Mouse (Mus musculus): ENCODE data around the gene Gstm2.

Gstm2 gene

GRCm38 (mm10) chr3:107943239-107943990 lies 42.8 kb downstream of the Gstm2 start, which contains the start of gene Gstm6:
Gstm6 (minus strand) TSS chr3:107943749.
- DNase-seq (ENCODE audit: inconsistent ontology term) = peak; percentile 40

DNA sequence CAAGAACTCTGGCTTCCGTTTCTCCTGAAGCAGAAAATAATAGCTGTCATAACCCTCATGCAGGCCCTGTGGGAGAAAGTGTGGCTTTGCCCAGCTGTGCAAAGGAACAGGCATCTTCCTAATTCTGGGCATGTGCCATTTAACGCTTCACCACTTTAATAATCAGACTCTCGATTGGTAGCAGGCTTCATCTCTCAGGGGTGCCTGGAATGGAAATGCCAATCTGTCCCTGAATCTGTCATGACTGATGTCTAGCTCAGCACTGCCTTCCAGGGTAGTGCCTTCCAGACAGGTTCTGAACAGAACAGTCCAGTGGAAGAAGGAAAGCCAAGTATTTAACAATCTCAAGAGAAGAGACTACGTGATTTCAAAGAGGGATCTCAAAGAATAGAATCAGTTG lies 45.0 kb downstream of the Gstm2 start:
- no peak for DNase-seq (ENCODE audit: inconsistent ontology term)

GRCm38 (mm10) chr3:107940524-107940923 lies 45.7 kb downstream of the Gstm2 start:
- peak; percentile 79 for DNase-seq (ENCODE audit: inconsistent ontology term)

- no peak for DNase-seq (ENCODE audit: inconsistent ontology term)
These were observed 46.4 kb downstream of the Gstm2 start for GRCm38 (mm10) chr3:107939830-107940229.

GRCm38 (mm10) chr3:107939403-107939802 lies 46.9 kb downstream of the Gstm2 start:
- DNase-seq (ENCODE audit: inconsistent ontology term) = peak; percentile 71

DNA sequence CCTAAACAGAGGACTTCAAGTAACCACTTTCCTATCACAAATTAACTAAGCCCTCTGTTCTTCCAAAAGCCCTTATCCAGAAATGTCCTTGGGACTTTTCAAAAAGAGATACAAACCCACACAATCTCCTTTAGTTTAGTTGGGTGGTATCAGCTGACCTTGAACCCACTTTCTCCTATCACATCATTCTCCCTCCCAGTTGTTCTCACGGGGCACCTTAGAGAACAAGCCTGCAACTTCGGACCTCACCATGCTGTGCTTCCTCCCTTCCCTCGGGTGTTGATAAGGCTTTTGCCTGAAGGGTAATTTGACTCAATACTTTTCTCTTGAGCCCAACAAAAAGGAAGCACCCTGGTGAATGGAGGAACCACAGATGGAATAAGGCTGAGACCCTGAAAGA lies 50.4 kb downstream of the Gstm2 start:
- no peak for DNase-seq (ENCODE audit: inconsistent ontology term)

- DNase-seq (ENCODE audit: inconsistent ontology term) = no peak
These were observed 51.0 kb downstream of the Gstm2 start for GRCm38 (mm10) chr3:107935268-107935667.

- DNase-seq (ENCODE audit: inconsistent ontology term) = no peak
These were observed 54.1 kb downstream of the Gstm2 start for GRCm38 (mm10) chr3:107932128-107932527.

Data from Muller cell, postnatal 12 days (primary cell).